Mouse (Mus musculus): ENCODE results near the gene Prrc2c. TPM values are rescaled to one million over a fixed set of nuclear protein-coding genes. Genes with fewer than 3 reads are reported as not detected.

Prrc2c gene
- total RNA-seq, 1 experiment: 164 TPM

GRCm38 (mm10) chr1:162660276-162660860 is 80.0 kb downstream of the Prrc2c start:
- Histone ChIP-seq H3K4me1 (ENCODE audit: control insufficient read depth in 2 of 2, insufficient read depth in 2 of 2, low read length in 2 of 2, poor library complexity in 1 of 2) (no peaks in the 10 kb centered on the region), H3K9me3 (ENCODE audit: control insufficient read depth, insufficient read depth, low read depth, low read length) (no peaks in the 10 kb centered on the region), H3K9ac (ENCODE audit: insufficient read depth, low read depth, low read length, poor library complexity, severe bottlenecking) (no peak overlapping the region), H3K36me3 (ENCODE audit: control insufficient read depth, insufficient read depth, low read length, poor library complexity, severe bottlenecking) (no peaks in the 10 kb centered on the region), H3K4me3 (ENCODE audit: insufficient read depth in 1 of 2, low read depth in 1 of 2, low read length in 2 of 2, poor library complexity in 1 of 2, severe bottlenecking in 1 of 2) (no peak overlapping the region), H3K27ac (ENCODE audit: insufficient read depth, low read depth, low read length, poor library complexity, severe bottlenecking) (no peak overlapping the region)
- in situ Hi-C loops (cut with MboI; ENCODE audit: low sequenced_read_pairs in 2 of 2, unreplicated experiment in 2 of 2): loop anchor here (25.0 kb wide), 1 partner anchor 298 kb away; no protein-coding TSS in a partner anchor
- TF ChIP-seq ZC3H11A (IDR thresholded peaks at IDR 0.05; ENCODE audit: borderline replicate concordance, low read depth, low read length): no peak
- TF ChIP-seq CHD2 (IDR thresholded peaks at IDR 0.05; ENCODE audit: low read depth, low read length): no peak
- no peak for TF ChIP-seq HCFC1 (IDR thresholded peaks at IDR 0.05; ENCODE audit: borderline replicate concordance, insufficient read depth, low read length)
- TF ChIP-seq ZNF384 (IDR thresholded peaks at IDR 0.05; ENCODE audit: low read depth, low read length): no peak
- no peak for DNase-seq (ENCODE audit: low read depth, low spot score)

DNA sequence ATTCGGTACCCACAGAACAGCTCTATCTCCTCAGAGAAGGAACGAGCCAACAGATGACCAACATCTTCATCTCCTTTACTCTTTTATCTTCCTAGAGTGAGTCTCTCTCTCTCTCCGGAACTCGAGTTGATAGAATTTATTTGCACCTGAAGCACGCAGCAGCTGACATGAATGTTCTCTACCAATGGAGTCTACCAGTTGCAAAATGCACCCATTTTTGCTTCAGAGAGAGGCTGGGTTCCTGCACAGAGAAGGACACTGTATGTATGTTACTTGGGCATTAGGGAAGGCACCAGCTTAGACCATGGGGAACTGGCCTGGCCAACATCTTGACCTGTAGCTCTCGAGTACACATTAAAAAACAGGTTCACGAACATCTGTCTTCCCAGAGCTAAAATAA is 82.2 kb downstream of the Prrc2c start, which contains the start of gene Myocos:
Myocos (minus strand) TSS at position 101 of the 400 bp plus-strand sequence.
- H3K27ac ChIP-seq (ENCODE audit: insufficient read depth, low read depth, low read length, poor library complexity, severe bottlenecking): no peak within 1 kb of the TSS
- no peak for DNase-seq (ENCODE audit: low read depth, low spot score)
- no peaks in the 10 kb centered on the region for H3K36me3 ChIP-seq (ENCODE audit: control insufficient read depth, insufficient read depth, low read length, poor library complexity, severe bottlenecking)
- H3K4me1 ChIP-seq (ENCODE audit: control insufficient read depth in 2 of 2, insufficient read depth in 2 of 2, low read length in 2 of 2, poor library complexity in 1 of 2): no peaks in the 10 kb centered on the region
- H3K9me3 ChIP-seq (ENCODE audit: control insufficient read depth, insufficient read depth, low read depth, low read length): no peaks in the 10 kb centered on the region
- no peak within 1 kb of the TSS for H3K4me3 ChIP-seq (ENCODE audit: insufficient read depth in 1 of 2, low read depth in 1 of 2, low read length in 2 of 2, poor library complexity in 1 of 2, severe bottlenecking in 1 of 2)
- in situ Hi-C loops (cut with MboI; ENCODE audit: low sequenced_read_pairs in 2 of 2, unreplicated experiment in 2 of 2): loop anchor here (25.0 kb wide), 1 partner anchor 296 kb away; no protein-coding TSS in a partner anchor
- no peak within 1 kb of the TSS for H3K9ac ChIP-seq (ENCODE audit: insufficient read depth, low read depth, low read length, poor library complexity, severe bottlenecking)
- TF ChIP-seq ZC3H11A (IDR thresholded peaks at IDR 0.05; ENCODE audit: borderline replicate concordance, low read depth, low read length) (no peak), HCFC1 (IDR thresholded peaks at IDR 0.05; ENCODE audit: borderline replicate concordance, insufficient read depth, low read length) (no peak), CHD2 (IDR thresholded peaks at IDR 0.05; ENCODE audit: low read depth, low read length) (no peak), ZNF384 (IDR thresholded peaks at IDR 0.05; ENCODE audit: low read depth, low read length) (no peak), MAFK (IDR thresholded peaks at IDR 0.05; ENCODE audit: insufficient read depth, low read depth, low read length) (no peak)

- no peak overlapping the region for H3K9ac ChIP-seq (ENCODE audit: insufficient read depth, low read depth, low read length, poor library complexity, severe bottlenecking)
- H3K9me3 ChIP-seq (ENCODE audit: control insufficient read depth, insufficient read depth, low read depth, low read length): no peaks in the 10 kb centered on the region
- no peak overlapping the region for H3K27ac ChIP-seq (ENCODE audit: insufficient read depth, low read depth, low read length, poor library complexity, severe bottlenecking)
- H3K36me3 ChIP-seq (ENCODE audit: control insufficient read depth, insufficient read depth, low read length, poor library complexity, severe bottlenecking): no peaks in the 10 kb centered on the region
- TF ChIP-seq ZC3H11A (IDR thresholded peaks at IDR 0.05; ENCODE audit: borderline replicate concordance, low read depth, low read length): no peak
- TF ChIP-seq ZNF384 (IDR thresholded peaks at IDR 0.05; ENCODE audit: low read depth, low read length): no peak
- no peak for TF ChIP-seq MAFK (IDR thresholded peaks at IDR 0.05; ENCODE audit: insufficient read depth, low read depth, low read length)
- no peak for TF ChIP-seq CHD2 (IDR thresholded peaks at IDR 0.05; ENCODE audit: low read depth, low read length)
- TF ChIP-seq HCFC1 (IDR thresholded peaks at IDR 0.05; ENCODE audit: borderline replicate concordance, insufficient read depth, low read length): no peak
- DNase-seq (ENCODE audit: low read depth, low spot score): no peak
- H3K4me3 ChIP-seq (ENCODE audit: insufficient read depth in 1 of 2, low read depth in 1 of 2, low read length in 2 of 2, poor library complexity in 1 of 2, severe bottlenecking in 1 of 2): no peak overlapping the region
- no peaks in the 10 kb centered on the region; a peak in 1 of 4 replicates for H3K4me1 ChIP-seq (ENCODE audit: control insufficient read depth in 2 of 2, insufficient read depth in 2 of 2, low read length in 2 of 2, poor library complexity in 1 of 2)
- in situ Hi-C loops (cut with MboI; ENCODE audit: low sequenced_read_pairs in 2 of 2, unreplicated experiment in 2 of 2): no loop called here
These were observed 91.9 kb downstream of the Prrc2c start for GRCm38 (mm10) chr1:162648416-162648815.

- DNase-seq (ENCODE audit: low read depth, low spot score): peak; percentile 21
- H3K4me1 ChIP-seq (ENCODE audit: control insufficient read depth in 2 of 2, insufficient read depth in 2 of 2, low read length in 2 of 2, poor library complexity in 1 of 2): no peaks in the 10 kb centered on the region; a peak in 1 of 4 replicates
- no peak overlapping the region for H3K4me3 ChIP-seq (ENCODE audit: insufficient read depth in 1 of 2, low read depth in 1 of 2, low read length in 2 of 2, poor library complexity in 1 of 2, severe bottlenecking in 1 of 2)
- in situ Hi-C loops (cut with MboI; ENCODE audit: low sequenced_read_pairs in 2 of 2, unreplicated experiment in 2 of 2): no loop called here
- H3K9ac ChIP-seq (ENCODE audit: insufficient read depth, low read depth, low read length, poor library complexity, severe bottlenecking): no peak overlapping the region
- H3K36me3 ChIP-seq (ENCODE audit: control insufficient read depth, insufficient read depth, low read length, poor library complexity, severe bottlenecking): no peaks in the 10 kb centered on the region
- H3K27ac ChIP-seq (ENCODE audit: insufficient read depth, low read depth, low read length, poor library complexity, severe bottlenecking): no peak overlapping the region
- no peaks in the 10 kb centered on the region for H3K9me3 ChIP-seq (ENCODE audit: control insufficient read depth, insufficient read depth, low read depth, low read length)
- TF ChIP-seq MAFK (IDR thresholded peaks at IDR 0.05; ENCODE audit: insufficient read depth, low read depth, low read length) (no peak), CHD2 (IDR thresholded peaks at IDR 0.05; ENCODE audit: low read depth, low read length) (no peak), ZNF384 (IDR thresholded peaks at IDR 0.05; ENCODE audit: low read depth, low read length) (no peak), ZC3H11A (IDR thresholded peaks at IDR 0.05; ENCODE audit: borderline replicate concordance, low read depth, low read length) (no peak), HCFC1 (IDR thresholded peaks at IDR 0.05; ENCODE audit: borderline replicate concordance, insufficient read depth, low read length) (no peak)
These were observed 94.2 kb downstream of the Prrc2c start for GRCm38 (mm10) chr1:162646083-162646686.
